Comparison of ENCODE assay signal across 8 mouse cellular contexts in genomic region chr19:5037678-5038571, GRCm38 (mm10). TPM values are rescaled to one million over a fixed set of nuclear protein-coding genes. Genes with fewer than 3 reads are reported as not detected.
DNase-seq lines count a peak whose midpoint lies in the region; ATAC-seq and TF ChIP-seq lines count a peak whose summit lies in the region.

No protein-coding gene starts in this region.

- ATAC-seq in hindbrain, embryonic 13.5 days (ENCODE audit: low FRiP score): peak; percentile 55

- H3K4me3 ChIP-seq in cerebellum, adult 2 months (replicated peaks; ENCODE audit: insufficient read depth, low read depth, low read length): peak overlapping the region; percentile 92
- H3K4me3 ChIP-seq in hindbrain, embryonic 13.5 days: peak overlapping the region; percentile 93

- TF ChIP-seq CTCF in cerebellum, adult 2 months (IDR thresholded peaks at IDR 0.05; ENCODE audit: borderline replicate concordance, insufficient read depth, low read depth, low read length): no peak

- DNase-seq in Muller cell, postnatal 12 days (ENCODE audit: inconsistent ontology term): peak; percentile 81
- peak; percentile 89 to 96 for DNase-seq in cerebellum, adult 2 months
- DNase-seq in frontal cortex, postnatal 10 days (ENCODE audit: low spot score in 2 of 2): peak; percentile 55 to 79
- DNase-seq in layer of hippocampus, postnatal 36 days: peak; percentile 85 to 89
- DNase-seq in lung, postnatal 36 days: peak; percentile 83
- DNase-seq in right cerebral cortex, postnatal 36 days (ENCODE audit: low spot score in 2 of 2): peak; percentile 76 to 78
- peak; percentile 88 for DNase-seq in yolk sac, embryonic 10.5 days (ENCODE audit: low spot score)

- H3K4me2 ChIP-seq in hindbrain, embryonic 13.5 days: peak overlapping the region; percentile 97

- H3K27me3 ChIP-seq in cerebellum, adult 2 months (ENCODE audit: control insufficient read depth, insufficient read depth, low read length): no peaks in the 10 kb centered on the region
- H3K27me3 ChIP-seq in hindbrain, embryonic 13.5 days: no peaks in the 10 kb centered on the region

- H3K4me1 ChIP-seq in cerebellum, adult 2 months (ENCODE audit: control insufficient read depth, insufficient read depth, low read length): 0 out of 2 replicates have a peak, but pooled peaks cover 2% of the 10 kb centered on the region
- H3K4me1 ChIP-seq in hindbrain, embryonic 13.5 days (replicated peaks): peaks cover 44% of the 10 kb centered on the region

- TF ChIP-seq POLR2A in cerebellum, adult 2 months (IDR thresholded peaks at IDR 0.05; ENCODE audit: borderline replicate concordance, insufficient read depth, low read length): no peak

- 5% methylated on average over 32 of the region's 32 CpGs for WGBS in cerebellum, adult 2 months
- 5% methylated on average over 32 of the region's 32 CpGs for WGBS in hindbrain, embryonic 13.5 days

- no peaks in the 10 kb centered on the region for H3K9me3 ChIP-seq in hindbrain, embryonic 13.5 days

- peak overlapping the region; percentile 94 for H3K9ac ChIP-seq in hindbrain, embryonic 13.5 days

- H3K27ac ChIP-seq in cerebellum, adult 2 months (ENCODE audit: insufficient read depth, low read length): no peak overlapping the region
- peak overlapping the region; percentile 93 for H3K27ac ChIP-seq in hindbrain, embryonic 13.5 days

- H3K36me3 ChIP-seq in hindbrain, embryonic 13.5 days: peaks cover 4% of the 10 kb centered on the region; the same call in 1 of the 2 replicates

RNA-seq across cellular contexts. Expression of gene B4gat1, which starts 0.7 kb away (rescaled TPM):
- 104 and 108 TPM in 2 replicates for polyA plus RNA-seq in cerebellum, adult 2 months (2012; rRNA removed)
- polyA plus RNA-seq in hindbrain, embryonic 13.5 days (2015; fragmentation: Nextera tagmentation; extraction: Ambion mirVana): 61.2 and 66.0 TPM in 2 replicates
- total RNA-seq in layer of hippocampus, postnatal 36 days (2021): 100 to 1,000 TPM; 110 to 126 TPM

RNA-seq across cellular contexts. Expression of gene AC124502.3, which starts 0.8 kb away (rescaled TPM):
- 5.0 and 5.7 TPM in 2 replicates for polyA plus RNA-seq in cerebellum, adult 2 months (2012; rRNA removed)
- 3.9 and 5.9 TPM in 2 replicates for polyA plus RNA-seq in hindbrain, embryonic 13.5 days (2015; fragmentation: Nextera tagmentation; extraction: Ambion mirVana)
- total RNA-seq in layer of hippocampus, postnatal 36 days (2021): 1 to 10 TPM; 4.5 to 5.0 TPM

RNA-seq across cellular contexts. Expression of gene Brms1, which starts 3.2 kb away (rescaled TPM):
- 17.6 and 20.8 TPM in 2 replicates for polyA plus RNA-seq in cerebellum, adult 2 months (2012; rRNA removed)
- 46.0 and 48.2 TPM in 2 replicates for polyA plus RNA-seq in hindbrain, embryonic 13.5 days (2015; fragmentation: Nextera tagmentation; extraction: Ambion mirVana)
- 10 to 100 TPM; 20.2 to 20.8 TPM for total RNA-seq in layer of hippocampus, postnatal 36 days (2021)

RNA-seq across cellular contexts. Expression of gene Rin1, which starts 12.4 kb away (rescaled TPM):
- 2.8 and 3.7 TPM in 2 replicates for polyA plus RNA-seq in cerebellum, adult 2 months (2012; rRNA removed)
- 1.1 and 1.5 TPM in 2 replicates for polyA plus RNA-seq in hindbrain, embryonic 13.5 days (2015; fragmentation: Nextera tagmentation; extraction: Ambion mirVana)
- total RNA-seq in layer of hippocampus, postnatal 36 days (2021): 100 to 1,000 TPM; 111 to 113 TPM

RNA-seq across cellular contexts. Expression of gene Slc29a2, which starts 14.3 kb away (rescaled TPM):
- polyA plus RNA-seq in cerebellum, adult 2 months (2012; rRNA removed): 23.8 and 24.0 TPM in 2 replicates
- 10.4 and 11.3 TPM in 2 replicates for polyA plus RNA-seq in hindbrain, embryonic 13.5 days (2015; fragmentation: Nextera tagmentation; extraction: Ambion mirVana)
- total RNA-seq in layer of hippocampus, postnatal 36 days (2021): 10 to 100 TPM; 15.2 to 15.3 TPM
